Mouse (Mus musculus) brain, embryonic 14.5 days (tissue): ENCODE measurements at regions not wholly inside any gene's neighbourhood (a gene's known extent, or its start where the extent isn't known, plus 50 kb on each side); places are given as distances from the start of the nearest gene placed in this dataset.
A peak's percentile ranks its signal among the peaks of the same experiment; 100 is the strongest.
"Not testable (repeated sequence)": the region's sequence is repeated elsewhere in the genome, so short reads cannot be mapped to it uniquely, and the experiment has no call there.

Experiments
- DNase-seq: peaks from one replicate; pipeline ENCODE4 v3.0.0-alpha.2; 2011; ENCODE audit warnings: low read depth
- CTCF ChIP-seq: fragments of 200-500 bp; IDR thresholded peaks from 2 replicates; pipeline ENCODE4 v1.5.1; 2012; ENCODE audit warnings: inconsistent platforms, mild to moderate bottlenecking, moderate library complexity, borderline replicate concordance; ENCODE audit not compliant: insufficient read depth, insufficient read length; ENCODE audit errors: extremely low read depth
- POLR2A ChIP-seq: fragments of 200-500 bp; IDR thresholded peaks from 2 replicates; pipeline ENCODE4 v1.6.1; 2012; ENCODE audit warnings: mild to moderate bottlenecking, inconsistent platforms, borderline replicate concordance; ENCODE audit not compliant: poor library complexity, insufficient read depth, insufficient read length, severe bottlenecking; ENCODE audit errors: extremely low read depth

- DNase-seq: no peak
- TF ChIP-seq POLR2A (no peak), CTCF (no peak)
Observed at GRCm38 (mm10) chr7:64034493-64034892, 95.8 kb upstream of the Klf13 start.

DNA sequence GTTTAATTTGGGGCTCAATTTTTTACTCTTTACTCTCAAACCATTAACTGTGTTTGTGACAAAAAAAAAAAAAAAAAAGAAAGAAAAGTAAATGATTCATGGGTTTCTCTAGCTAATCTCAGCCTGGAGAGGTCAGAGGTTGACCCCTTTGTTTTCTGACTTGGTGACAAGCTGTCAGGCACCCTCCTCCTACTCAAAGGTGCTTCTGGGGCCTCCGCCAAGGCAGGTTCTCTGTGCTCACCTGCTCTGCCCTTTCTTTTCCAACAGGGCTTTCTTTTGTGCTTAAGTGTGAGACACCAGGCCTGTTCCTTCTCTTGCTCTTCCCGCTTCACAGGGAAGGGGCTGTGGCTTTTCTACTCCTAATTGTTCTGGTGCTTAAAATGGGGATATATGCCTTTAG lies 94.7 kb upstream of the Klf13 start:
- DNase-seq: no peak
- TF ChIP-seq CTCF (no peak), POLR2A (no peak)

GRCm38 (mm10) chr7:64032921-64033354 lies 94.2 kb upstream of the Klf13 start:
- TF ChIP-seq POLR2A (no peak), CTCF (no peak)
- DNase-seq: peak; percentile 73

- TF ChIP-seq POLR2A: no peak
- no peak for TF ChIP-seq CTCF
- no peak for DNase-seq
Observed at GRCm38 (mm10) chr7:64030650-64031049, 91.9 kb upstream of the Klf13 start.

DNA sequence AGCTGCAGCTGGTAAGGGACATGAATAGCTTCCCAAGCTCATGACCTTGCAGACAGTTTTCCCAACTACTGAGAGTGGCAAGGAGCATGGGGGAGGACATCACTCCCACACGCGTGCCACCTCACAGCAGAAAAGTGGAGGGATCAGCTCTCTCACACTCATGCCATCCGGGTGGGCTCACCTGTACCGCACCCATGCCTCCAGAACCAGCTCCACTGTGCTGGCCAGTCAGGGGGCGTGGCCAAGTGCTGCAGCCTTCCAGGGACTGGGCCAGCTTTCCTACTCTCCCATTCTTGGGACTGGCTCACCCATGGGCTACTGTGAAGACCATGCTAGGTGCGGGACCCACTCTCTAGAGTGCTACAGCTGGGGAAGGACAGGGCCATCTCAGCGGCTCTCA lies 88.4 kb upstream of the Klf13 start:
- DNase-seq: no peak
- TF ChIP-seq POLR2A (no peak), CTCF (no peak)

GRCm38 (mm10) chr7:64025155-64025554 lies 86.4 kb upstream of the Klf13 start:
- TF ChIP-seq POLR2A (no peak), CTCF (no peak)
- DNase-seq: no peak

DNA sequence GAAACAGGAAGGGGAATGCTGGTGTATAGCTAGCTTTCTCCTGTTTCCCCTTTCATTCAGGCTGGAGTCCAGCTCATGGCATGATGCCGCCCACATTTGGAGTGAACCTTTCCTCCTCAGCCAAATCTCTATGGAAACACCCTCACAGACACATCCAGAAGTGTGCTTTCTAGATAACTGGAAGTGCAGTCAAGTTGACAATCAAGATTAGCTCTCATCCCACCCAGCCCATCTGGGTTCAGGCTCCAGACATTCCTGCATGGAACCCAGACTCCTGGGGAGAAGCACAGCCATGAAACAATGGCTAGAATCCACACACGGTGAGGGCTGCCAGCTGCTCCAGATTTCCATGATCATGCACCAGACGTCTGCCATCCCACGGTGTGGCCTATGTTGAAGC lies 85.5 kb upstream of the Klf13 start:
- TF ChIP-seq POLR2A: no peak
- no peak for TF ChIP-seq CTCF
- peak; percentile 31 for DNase-seq

DNA sequence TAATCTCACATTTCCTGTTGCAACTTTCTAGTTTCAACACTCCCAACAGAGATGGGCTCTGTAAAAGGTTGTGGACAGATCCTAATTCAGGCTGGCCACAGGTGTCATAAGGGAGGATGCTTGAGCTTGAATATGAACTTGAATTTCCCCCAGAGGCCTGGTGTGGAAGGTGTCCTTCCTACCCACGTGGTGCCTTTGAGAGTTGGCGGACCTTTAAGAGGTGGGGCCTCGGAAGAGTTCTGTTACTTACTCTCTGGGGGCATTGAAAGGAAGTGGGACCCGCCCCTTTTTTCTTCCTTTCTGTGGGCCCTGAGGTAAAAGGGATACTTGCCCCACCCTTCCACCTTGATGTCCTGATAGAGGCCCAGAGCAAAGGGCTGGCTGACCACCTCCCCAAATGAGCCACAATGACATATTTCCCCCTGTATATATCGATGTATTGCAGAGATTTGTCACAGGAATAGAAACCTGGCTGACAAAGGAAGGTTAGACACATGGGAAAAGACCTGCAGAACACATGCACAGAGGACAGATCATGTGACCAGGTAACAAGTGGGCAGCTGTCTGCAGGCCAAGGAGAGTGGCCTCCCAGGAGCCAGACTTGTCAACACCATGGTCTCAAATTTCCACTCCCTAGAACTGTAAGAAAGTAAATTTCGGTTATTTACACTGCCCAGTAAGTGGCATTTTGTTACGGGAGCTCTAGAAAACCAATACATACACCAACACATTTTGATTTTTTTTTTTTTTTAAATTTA lies 84.2 kb upstream of the Klf13 start:
- TF ChIP-seq POLR2A (no peak), CTCF (no peak)
- DNase-seq: no peak

GRCm38 (mm10) chr7:64021241-64022108 lies 82.8 kb upstream of the Klf13 start:
- DNase-seq: peak; percentile 66
- no peak for TF ChIP-seq POLR2A
- TF ChIP-seq CTCF: no peak

DNA sequence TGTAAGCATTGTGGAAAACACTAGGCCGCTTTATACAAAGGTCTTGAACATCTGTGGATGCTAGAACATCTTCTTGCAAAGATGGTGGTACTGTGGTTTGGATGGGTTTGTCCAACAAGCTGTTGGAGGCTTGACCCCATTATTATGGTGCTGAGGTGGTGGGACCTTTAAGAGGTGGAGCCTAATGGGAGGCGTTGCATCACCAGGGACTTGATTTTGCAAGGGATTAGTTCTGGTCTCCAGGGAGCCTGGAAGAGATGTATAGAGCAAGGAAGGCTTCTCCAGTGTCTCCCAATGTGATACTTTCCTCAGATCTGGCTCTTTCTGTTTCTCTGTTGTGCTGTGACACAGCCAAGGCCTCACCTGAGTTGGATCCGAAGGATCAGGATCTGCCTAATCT lies 79.4 kb upstream of the Klf13 start:
- no peak for TF ChIP-seq POLR2A
- no peak for TF ChIP-seq CTCF
- no peak for DNase-seq

DNA sequence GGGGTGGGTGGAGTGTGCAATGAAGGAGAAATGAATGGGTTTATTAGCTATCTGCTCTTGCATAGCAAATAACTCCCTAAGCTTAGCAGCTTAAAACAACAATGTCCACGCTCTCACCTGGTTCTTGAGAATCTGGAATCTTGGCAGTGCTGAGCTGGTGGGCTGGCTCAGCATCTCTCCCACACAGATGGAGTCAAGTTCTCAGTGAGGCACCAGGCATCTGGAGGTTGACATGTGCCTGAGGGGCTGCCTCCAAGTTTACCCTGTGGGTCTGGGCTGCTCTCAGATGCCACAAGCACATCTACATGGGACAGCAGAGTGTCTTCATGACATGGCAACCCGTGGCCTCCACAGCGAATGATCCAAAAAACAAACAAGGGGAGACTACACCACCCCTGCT lies 78.2 kb upstream of the Klf13 start:
- TF ChIP-seq POLR2A (no peak), CTCF (no peak)
- DNase-seq: no peak

DNA sequence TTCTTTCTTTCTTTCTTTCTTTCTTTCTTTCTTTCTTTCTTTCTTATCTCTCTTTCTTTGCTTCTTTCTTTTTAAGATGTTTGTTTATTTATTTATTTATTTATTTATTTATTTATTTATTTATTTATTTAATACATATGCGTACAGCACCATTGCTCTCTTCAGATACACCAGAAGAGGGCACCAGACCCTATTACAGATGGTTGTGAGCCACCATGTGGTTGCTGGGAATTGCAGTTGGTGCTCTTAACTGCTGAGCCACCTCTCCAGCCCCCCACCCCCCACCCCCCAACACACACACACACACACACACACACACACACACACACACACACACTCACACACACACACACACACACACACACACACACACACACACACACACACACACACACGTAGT lies 76.4 kb upstream of the Klf13 start:
- DNase-seq: not testable (repeated sequence)

- no peak for DNase-seq
- TF ChIP-seq POLR2A (no peak), CTCF (no peak)
Observed at GRCm38 (mm10) chr7:64014227-64014626, 75.5 kb upstream of the Klf13 start.
